Comparison of ENCODE assay signal across 21 mouse cellular contexts in genomic region chr11:46211858-46212257, GRCm38 (mm10). TPM values are rescaled to one million over a fixed set of nuclear protein-coding genes. Genes with fewer than 3 reads are reported as not detected.
DNase-seq lines count a peak whose midpoint lies in the region; ATAC-seq lines count a peak whose summit lies in the region.
"Had no signal": no experiment of that assay in that cellular context is flagged by ENCODE, and none has a peak within 500 bp of the region (broad histone marks: within the 10 kb centered on the region; RNA-seq: fewer than 3 reads in every experiment).

No protein-coding gene starts in this region.

- no peaks in the 10 kb centered on the region for H3K27me3 ChIP-seq in heart, embryonic 12.5 days (replicated peaks)
- no peaks in the 10 kb centered on the region for H3K27me3 ChIP-seq in kidney, embryonic 15.5 days
- no peaks in the 10 kb centered on the region for H3K27me3 ChIP-seq in embryonic facial prominence, embryonic 12.5 days
- H3K27me3 ChIP-seq in stomach, embryonic 16.5 days (ENCODE audit: control insufficient read depth, insufficient read depth, low read length) = no peaks in the 10 kb centered on the region

- no peak for ATAC-seq in heart, embryonic 12.5 days (ENCODE audit: insufficient number of reproducible peaks, low FRiP score)
- no peak for ATAC-seq in kidney, embryonic 15.5 days (replicated peaks; ENCODE audit: low FRiP score)
- no peak for ATAC-seq in embryonic facial prominence, embryonic 12.5 days (ENCODE audit: insufficient number of reproducible peaks, insufficient read depth, low FRiP score, low TSS enrichment)
- no peak for ATAC-seq in stomach, embryonic 16.5 days (ENCODE audit: insufficient read depth, low FRiP score)
- ATAC-seq: forebrain, embryonic 16.5 days; hindbrain, postnatal 0 days; midbrain, embryonic 16.5 days had no signal

- no peak overlapping the region for H3K4me3 ChIP-seq in heart, embryonic 12.5 days
- no peak overlapping the region for H3K4me3 ChIP-seq in kidney, embryonic 15.5 days (replicated peaks)
- no peak overlapping the region for H3K4me3 ChIP-seq in embryonic facial prominence, embryonic 12.5 days
- H3K4me3 ChIP-seq in stomach, embryonic 16.5 days (replicated peaks; ENCODE audit: low read length) = no peak overlapping the region
- H3K4me3 ChIP-seq: erythroblast, embryonic 14.5 days had no signal

- no peak overlapping the region for H3K4me2 ChIP-seq in heart, embryonic 12.5 days
- no peak overlapping the region for H3K4me2 ChIP-seq in kidney, embryonic 15.5 days
- no peak overlapping the region for H3K4me2 ChIP-seq in embryonic facial prominence, embryonic 12.5 days (replicated peaks)
- no peak overlapping the region for H3K4me2 ChIP-seq in stomach, embryonic 16.5 days (ENCODE audit: low read depth, low read length)

- 20% methylated on average over 3 of the region's 3 CpGs for WGBS in heart, embryonic 12.5 days
- WGBS in kidney, embryonic 15.5 days = 15% methylated on average over 3 of the region's 3 CpGs
- 14% methylated on average over 3 of the region's 3 CpGs for WGBS in embryonic facial prominence, embryonic 12.5 days
- WGBS in stomach, embryonic 16.5 days = 28% methylated on average over 3 of the region's 3 CpGs

- H3K36me3 ChIP-seq in heart, embryonic 12.5 days = no peaks in the 10 kb centered on the region
- no peaks in the 10 kb centered on the region for H3K36me3 ChIP-seq in kidney, embryonic 15.5 days
- peaks cover 4% of the 10 kb centered on the region; the same call in 1 of the 2 replicates for H3K36me3 ChIP-seq in embryonic facial prominence, embryonic 12.5 days
- H3K36me3 ChIP-seq in stomach, embryonic 16.5 days (ENCODE audit: control insufficient read depth, insufficient read depth, low read length) = no peaks in the 10 kb centered on the region

- peaks cover 62% of the 10 kb centered on the region for H3K4me1 ChIP-seq in heart, embryonic 12.5 days (replicated peaks)
- peaks cover 39% of the 10 kb centered on the region for H3K4me1 ChIP-seq in kidney, embryonic 15.5 days
- H3K4me1 ChIP-seq in embryonic facial prominence, embryonic 12.5 days = peaks cover 29% of the 10 kb centered on the region
- peaks cover 41% of the 10 kb centered on the region for H3K4me1 ChIP-seq in stomach, embryonic 16.5 days (ENCODE audit: control insufficient read depth, insufficient read depth, low read length)

- no peak for DNase-seq in heart, postnatal 10 days
- DNase-seq in kidney, adult 18-20 months = no peak
- no peak for DNase-seq in neural tube, embryonic 10.5 days (ENCODE audit: extremely low spot score, low spot score)
- DNase-seq: adrenal gland, postnatal 10 days; cerebellum, adult 11-12 months; cerebellum, postnatal 25 days; lung, postnatal 10 days; thymus, postnatal 36 days had no signal

- H3K27ac ChIP-seq in heart, embryonic 12.5 days (ENCODE audit: poor library complexity, severe bottlenecking) = peak overlapping the region; percentile 84
- 0 out of 2 replicates have a peak overlapping the region, but pooled peaks have one; percentile 3 for H3K27ac ChIP-seq in kidney, embryonic 15.5 days
- H3K27ac ChIP-seq in embryonic facial prominence, embryonic 12.5 days = no peak overlapping the region
- H3K27ac ChIP-seq in stomach, embryonic 16.5 days (ENCODE audit: low read length) = peak overlapping the region; percentile 60
- H3K27ac ChIP-seq: hindbrain, postnatal 0 days had no signal

- no peaks in the 10 kb centered on the region for H3K9me3 ChIP-seq in heart, embryonic 12.5 days (replicated peaks)
- H3K9me3 ChIP-seq in kidney, embryonic 15.5 days (replicated peaks) = no peaks in the 10 kb centered on the region
- H3K9me3 ChIP-seq in embryonic facial prominence, embryonic 12.5 days = no peaks in the 10 kb centered on the region
- H3K9me3 ChIP-seq in stomach, embryonic 16.5 days (replicated peaks; ENCODE audit: control insufficient read depth, low read length) = no peaks in the 10 kb centered on the region

- H3K9ac ChIP-seq in heart, embryonic 12.5 days = peak overlapping the region; percentile 25; the same call in 1 of the 2 replicates
- no peak overlapping the region for H3K9ac ChIP-seq in kidney, embryonic 15.5 days
- H3K9ac ChIP-seq in embryonic facial prominence, embryonic 12.5 days = 0 out of 2 replicates have a peak overlapping the region, but pooled peaks have one; percentile 3
- peak overlapping the region; percentile 45 for H3K9ac ChIP-seq in stomach, embryonic 16.5 days (ENCODE audit: low read length)

- intact Hi-C loops in heart, postnatal 10 days (cut with DNase I) = no loop called here

RNA-seq across cellular contexts. Expression of gene Fndc9, which starts 23.5 kb away (rescaled TPM):
- polyA plus RNA-seq in heart, embryonic 12.5 days (2016; fragmentation: Nextera tagmentation; extraction: Ambion mirVana) = 0.09 and 0.10 TPM in 2 replicates
- not detected for total RNA-seq in heart, postnatal 10 days (2021)
- 0.13 and 0.21 TPM in 2 replicates for polyA plus RNA-seq in kidney, embryonic 15.5 days (2015; fragmentation: Nextera tagmentation; extraction: Ambion mirVana)
- 0.12 and 0.19 TPM in 2 replicates for polyA plus RNA-seq in embryonic facial prominence, embryonic 12.5 days (2016; fragmentation: Nextera tagmentation; extraction: Ambion mirVana)
- polyA plus RNA-seq in stomach, embryonic 16.5 days (2015; fragmentation: Nextera tagmentation; extraction: Ambion mirVana) = 0.27 and 0.60 TPM in 2 replicates
- total RNA-seq: adrenal gland, postnatal 10 days; liver, adult 2 months; megakaryocyte, adult 5-6 weeks had no signal
- polyA plus RNA-seq: erythroblast, embryonic 14.5 days; kidney, embryonic 14.5 days; large intestine, adult 2 months; liver, adult 2 months; spleen, adult 2 months had no signal

RNA-seq across cellular contexts. Expression of gene Nipal4, which starts 45.5 kb away (rescaled TPM):
- polyA plus RNA-seq in heart, embryonic 12.5 days (2016; fragmentation: Nextera tagmentation; extraction: Ambion mirVana) = 21.7 and 22.9 TPM in 2 replicates
- under 1 TPM; 0.55 to 0.89 TPM for total RNA-seq in heart, postnatal 10 days (2021)
- 0.48 and 1.2 TPM in 2 replicates for polyA plus RNA-seq in kidney, embryonic 15.5 days (2015; fragmentation: Nextera tagmentation; extraction: Ambion mirVana)
- polyA plus RNA-seq in embryonic facial prominence, embryonic 12.5 days (2016; fragmentation: Nextera tagmentation; extraction: Ambion mirVana) = 0.43 and 0.79 TPM in 2 replicates
- 7.8 and 10.1 TPM in 2 replicates for polyA plus RNA-seq in stomach, embryonic 16.5 days (2015; fragmentation: Nextera tagmentation; extraction: Ambion mirVana)
- total RNA-seq: liver, adult 2 months; megakaryocyte, adult 5-6 weeks had no signal
- polyA plus RNA-seq: erythroblast, embryonic 14.5 days; liver, adult 2 months had no signal
